Mouse (Mus musculus) embryonic facial prominence, embryonic 13.5 days (tissue): ENCODE measurements around the gene Ensa. TPM values are rescaled to one million over a fixed set of nuclear protein-coding genes. Genes with fewer than 3 reads are reported as not detected.
"Not testable (repeated sequence)": the region's sequence is repeated elsewhere in the genome, so short reads cannot be mapped to it uniquely, and the experiment has no call there.

ENCODE experiments used
- ATAC-seq: fragments of 200-750 bp; cut with Nextera tagmentation; 2 replicates; pipeline ENCODE4 v1.8.0; 2017; ENCODE audit warnings: low read depth; ENCODE audit not compliant: insufficient number of reproducible peaks, insufficient read depth, low FRiP score, low TSS enrichment
- H3K27ac ChIP-seq: fragments of 300-500 bp; sonication (generic); 2 replicates; pipeline ENCODE4 v1.5.1; 2015; ENCODE audit warnings: moderate library complexity, mild to moderate bottlenecking, inconsistent platforms
- H3K27me3 ChIP-seq: fragments of 300-500 bp; sonication (generic); 2 replicates; pipeline ENCODE4 v1.6.1; 2015; ENCODE audit warnings: mild to moderate bottlenecking, inconsistent platforms
- H3K36me3 ChIP-seq: fragments of 300-500 bp; sonication (generic); 2 replicates; pipeline ENCODE4 v1.6.1; 2015; ENCODE audit warnings: mild to moderate bottlenecking, inconsistent platforms
- H3K4me1 ChIP-seq: fragments of 300-500 bp; sonication (generic); 2 replicates; pipeline ENCODE4 v1.6.1; 2015; ENCODE audit warnings: inconsistent platforms
- H3K4me2 ChIP-seq: fragments of 300-500 bp; sonication (generic); 2 replicates; pipeline ENCODE4 v1.6.1; 2015; ENCODE audit warnings: moderate library complexity, mild to moderate bottlenecking, inconsistent platforms
- H3K4me3 ChIP-seq: fragments of 300-500 bp; sonication (generic); 2 replicates; pipeline ENCODE4 v1.5.1; 2015; ENCODE audit warnings: mild to moderate bottlenecking, inconsistent platforms
- H3K9ac ChIP-seq: fragments of 300-500 bp; sonication (generic); 2 replicates; pipeline ENCODE4 v1.6.1; 2015; ENCODE audit warnings: mild to moderate bottlenecking, inconsistent platforms
- H3K9me3 ChIP-seq: fragments of 300-500 bp; sonication (generic); 2 replicates; pipeline ENCODE4 v1.6.1; 2016; ENCODE audit warnings: inconsistent platforms
- WGBS: fragments of 180-500 bp; shearing (Covaris S2); methylation state at CpG from one replicate; pipeline ENCODE4 v1.1.7; 2015; ENCODE audit warnings: mixed read lengths; 5-methylcytosine and 5-hydroxymethylcytosine counted together
- polyA plus RNA-seq: library from polyadenylated mRNA; unstranded; fragments of >200 nt; fragmentation: Nextera tagmentation; extraction: Ambion mirVana; gene quantifications from 2 replicates; pipeline ENCODE4 v1.2.1, GENCODE M21; 2015

Ensa gene
- polyA plus RNA-seq, 1 experiment from 2014 or later, result 88.5 TPM

GRCm38 (mm10) chr3:95623551-95623950 lies 1.2 kb upstream of the Ensa start:
- WGBS, result 80% methylated on average over 2 of the region's 2 CpGs
- H3K27ac ChIP-seq, result no peak overlapping the region

DNA sequence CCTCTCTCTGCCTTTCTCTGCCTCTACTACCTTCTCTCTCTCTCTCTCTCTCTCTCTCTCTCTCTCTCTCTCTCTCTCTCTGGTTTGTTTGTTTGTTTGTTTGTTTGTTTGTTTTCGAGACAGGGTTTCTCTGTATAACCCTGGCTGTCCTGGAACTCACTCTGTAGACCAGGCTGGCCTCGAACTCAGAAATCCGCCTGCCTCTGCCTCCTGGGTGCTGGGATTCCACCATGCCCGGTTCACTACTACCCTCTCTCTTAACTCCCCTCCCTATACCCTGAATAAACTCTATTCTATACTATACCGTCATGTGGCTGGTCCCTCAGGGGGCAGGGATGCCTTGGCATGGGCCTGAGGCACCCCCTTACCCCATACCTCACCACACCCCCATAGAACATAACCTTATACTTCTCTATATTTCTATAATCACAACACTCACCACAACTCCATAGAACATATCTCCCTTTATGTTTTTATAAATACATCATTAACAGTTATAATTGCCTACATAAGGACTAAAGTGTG lies 740 bp upstream of the Ensa start:
- H3K9me3 ChIP-seq, ATAC-seq, H3K27me3 ChIP-seq: not testable (repeated sequence)
- Histone ChIP-seq H3K4me2 (peak overlapping the region; percentile 58), H3K27ac (peak overlapping the region; percentile 88), H3K36me3 (peaks cover 41% of the 10 kb centered on the region), H3K9ac (peak overlapping the region; percentile 51; the same call in 1 of the 2 replicates), H3K4me3 (peak overlapping the region; percentile 67), H3K4me1 (peaks cover 14% of the 10 kb centered on the region)
- WGBS, result 67% methylated on average over 5 of the region's 5 CpGs

More at GRCm38 (mm10) chr3:95623551-95623950, 1.2 kb upstream of the Ensa start:
- Histone ChIP-seq H3K27me3 (no peaks in the 10 kb centered on the region), H3K4me1 (peaks cover 14% of the 10 kb centered on the region), H3K9ac (no peak overlapping the region), H3K36me3 (peaks cover 40% of the 10 kb centered on the region), H3K4me2 (no peak overlapping the region), H3K4me3 (no peak overlapping the region), H3K9me3 (no peaks in the 10 kb centered on the region)
- no peak for ATAC-seq

DNA sequence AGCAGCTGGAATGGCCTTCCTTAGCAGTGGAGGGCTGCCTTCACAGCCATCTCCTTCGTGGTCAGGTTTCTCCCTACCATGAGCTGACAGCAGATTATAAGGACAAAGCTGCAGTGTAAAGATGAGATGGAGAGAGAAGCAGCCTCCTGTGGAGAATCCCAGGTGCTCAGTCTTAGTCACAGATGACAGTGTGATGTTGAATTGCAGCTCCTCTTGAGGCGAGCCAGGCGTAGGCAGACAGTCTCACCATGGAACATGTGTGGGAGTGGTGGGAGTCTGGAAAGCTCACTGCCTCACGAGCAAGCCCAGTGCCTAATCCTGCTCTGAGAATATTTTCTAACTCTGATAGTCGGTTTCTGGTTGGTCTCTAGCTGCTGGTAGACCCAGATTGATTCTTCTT lies 3.0 kb downstream of the Ensa start:
- no peak overlapping the region for H3K4me3 ChIP-seq
- peaks cover 62% of the 10 kb centered on the region for H3K36me3 ChIP-seq
- ATAC-seq, result no peak
- H3K27ac ChIP-seq, result no peak overlapping the region
- H3K4me2 ChIP-seq, result no peak overlapping the region
- WGBS, result 93% methylated on average over 5 of the region's 5 CpGs
- H3K4me1 ChIP-seq, result peaks cover 14% of the 10 kb centered on the region
- no peaks in the 10 kb centered on the region for H3K27me3 ChIP-seq
- no peaks in the 10 kb centered on the region for H3K9me3 ChIP-seq
- no peak overlapping the region for H3K9ac ChIP-seq

- Histone ChIP-seq H3K9ac (no peak overlapping the region), H3K4me3 (no peak overlapping the region), H3K9me3 (no peaks in the 10 kb centered on the region), H3K36me3 (peaks cover 82% of the 10 kb centered on the region), H3K4me2 (no peak overlapping the region), H3K4me1 (peaks cover 9% of the 10 kb centered on the region), H3K27ac (no peak overlapping the region), H3K27me3 (no peaks in the 10 kb centered on the region)
- WGBS, result 83% methylated on average over 4 of the region's 4 CpGs
- no peak for ATAC-seq
Measured at GRCm38 (mm10) chr3:95629755-95630154, 5.0 kb downstream of the Ensa start.

DNA sequence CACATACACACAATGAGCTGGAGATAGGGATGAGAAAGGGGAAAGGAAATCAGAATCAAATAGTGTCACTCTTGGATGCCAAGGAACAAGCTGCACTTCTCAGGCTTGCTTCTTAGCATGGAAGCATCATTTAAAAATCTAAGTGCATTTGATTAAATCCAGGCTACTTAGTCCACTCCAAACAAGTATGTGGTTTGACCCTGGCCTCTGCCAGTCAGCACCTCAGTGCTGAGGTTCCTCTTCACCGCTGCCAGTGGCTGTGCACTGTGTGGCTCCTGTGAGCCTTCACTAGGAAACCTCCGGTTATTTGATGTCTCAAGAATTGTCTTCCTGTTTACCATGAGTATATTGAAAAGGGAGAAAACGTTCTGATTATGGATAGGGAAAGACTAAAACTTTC lies 6.1 kb downstream of the Ensa start:
- Histone ChIP-seq H3K36me3 (peaks cover 93% of the 10 kb centered on the region), H3K4me3 (no peak overlapping the region), H3K27me3 (no peaks in the 10 kb centered on the region), H3K4me1 (peaks cover 5% of the 10 kb centered on the region), H3K9ac (no peak overlapping the region), H3K27ac (no peak overlapping the region), H3K9me3 (no peaks in the 10 kb centered on the region), H3K4me2 (no peak overlapping the region)
- WGBS, result 75% methylated on average over 3 of the region's 3 CpGs
- ATAC-seq, result no peak

- H3K27me3 ChIP-seq, result no peaks in the 10 kb centered on the region
- H3K36me3 ChIP-seq, result peaks cover 97% of the 10 kb centered on the region
- H3K4me1 ChIP-seq, result peaks cover under 1% of the 10 kb centered on the region
- H3K4me3 ChIP-seq, result no peak overlapping the region
- ATAC-seq, result no peak
- WGBS, result 86% methylated on average over 6 of the region's 6 CpGs
- no peak overlapping the region for H3K4me2 ChIP-seq
- no peak overlapping the region for H3K9ac ChIP-seq
- no peaks in the 10 kb centered on the region for H3K9me3 ChIP-seq
- H3K27ac ChIP-seq, result no peak overlapping the region
Measured at GRCm38 (mm10) chr3:95631304-95631703, 6.5 kb downstream of the Ensa start.

DNA sequence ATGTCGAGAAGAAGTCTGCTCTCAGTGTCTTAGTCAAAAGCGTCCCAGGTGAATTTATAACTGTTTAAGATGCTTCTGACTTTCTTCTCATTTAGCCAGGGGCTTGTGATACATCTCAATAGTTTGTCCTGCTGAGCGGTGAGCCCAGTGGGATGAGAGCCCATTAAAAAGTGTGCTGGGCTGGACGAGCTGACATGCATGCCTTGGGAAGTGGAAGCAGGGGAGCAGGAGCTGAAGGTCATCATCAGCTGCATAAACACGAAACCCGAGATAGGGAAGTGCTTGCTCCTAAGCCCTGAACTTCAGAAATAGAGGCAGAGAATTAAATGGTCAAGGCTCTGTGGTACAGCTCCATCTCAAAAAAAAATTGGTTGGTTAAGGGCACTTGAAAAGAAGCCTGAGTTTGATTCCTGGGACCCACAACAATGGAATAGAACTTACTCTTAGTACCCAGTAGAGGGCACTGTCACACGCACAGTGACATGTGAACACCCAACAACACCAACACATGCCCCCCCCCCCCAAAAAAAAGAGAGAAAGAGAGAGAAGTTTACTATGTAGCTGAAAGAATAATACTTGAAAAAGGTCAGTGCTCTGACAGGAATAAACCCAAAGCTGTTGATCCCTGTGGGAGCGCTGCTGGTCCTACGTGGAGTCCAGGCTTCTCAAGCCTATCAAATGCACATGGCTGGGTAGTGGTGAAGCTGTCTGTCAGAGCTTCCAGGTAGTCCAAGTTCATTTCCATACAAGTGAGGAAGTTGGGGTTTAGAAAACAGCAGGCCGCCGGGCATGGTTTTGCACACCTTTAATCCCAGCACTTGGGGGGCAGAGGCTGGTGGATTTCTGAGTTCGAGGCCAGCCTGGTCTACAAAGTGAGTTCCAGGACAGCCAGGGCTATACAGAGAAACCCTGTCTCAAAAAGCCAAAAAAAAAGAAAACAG lies 8.1 kb downstream of the Ensa start:
- Histone ChIP-seq H3K9me3 (no peaks in the 10 kb centered on the region), H3K36me3 (peaks cover 98% of the 10 kb centered on the region), H3K4me1 (no peaks in the 10 kb centered on the region), H3K4me2 (no peak overlapping the region), H3K4me3 (no peak overlapping the region), H3K27me3 (no peaks in the 10 kb centered on the region), H3K27ac (no peak overlapping the region), H3K9ac (peak overlapping the region; percentile 27; the same call in 1 of the 2 replicates)
- 77% methylated on average over 12 of the region's 12 CpGs for WGBS
- ATAC-seq, result no peak

DNA sequence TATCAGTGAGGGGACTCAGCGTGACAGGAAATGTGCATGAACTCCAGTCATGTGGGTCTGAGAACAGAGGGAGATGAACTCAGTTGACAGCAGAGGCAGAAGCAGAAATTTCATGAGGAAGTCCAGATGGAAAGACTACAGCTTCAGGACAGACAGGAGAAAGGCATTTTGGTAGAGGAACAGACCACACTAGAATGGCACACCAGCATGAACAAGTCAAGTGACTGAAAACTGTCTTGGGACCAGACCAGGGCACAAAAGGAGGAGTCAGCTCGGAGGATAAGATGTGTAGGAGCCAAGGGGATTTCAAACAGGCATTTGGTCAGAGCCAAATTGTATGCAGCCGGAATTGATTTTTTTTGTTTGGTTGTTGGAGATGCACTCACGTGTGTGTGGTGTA lies 10.8 kb downstream of the Ensa start:
- H3K36me3 ChIP-seq, result peaks cover 87% of the 10 kb centered on the region
- no peak overlapping the region for H3K27ac ChIP-seq
- H3K4me2 ChIP-seq, result no peak overlapping the region
- H3K4me1 ChIP-seq, result no peaks in the 10 kb centered on the region
- H3K9ac ChIP-seq, result no peak overlapping the region
- ATAC-seq, result no peak
- no peaks in the 10 kb centered on the region for H3K27me3 ChIP-seq
- H3K9me3 ChIP-seq, result no peaks in the 10 kb centered on the region
- no peak overlapping the region for H3K4me3 ChIP-seq
- 64% methylated on average over 4 of the region's 4 CpGs for WGBS

- H3K36me3 ChIP-seq, result peaks cover 83% of the 10 kb centered on the region
Measured at GRCm38 (mm10) chr3:95636072-95636471, 11.3 kb downstream of the Ensa start.

DNA sequence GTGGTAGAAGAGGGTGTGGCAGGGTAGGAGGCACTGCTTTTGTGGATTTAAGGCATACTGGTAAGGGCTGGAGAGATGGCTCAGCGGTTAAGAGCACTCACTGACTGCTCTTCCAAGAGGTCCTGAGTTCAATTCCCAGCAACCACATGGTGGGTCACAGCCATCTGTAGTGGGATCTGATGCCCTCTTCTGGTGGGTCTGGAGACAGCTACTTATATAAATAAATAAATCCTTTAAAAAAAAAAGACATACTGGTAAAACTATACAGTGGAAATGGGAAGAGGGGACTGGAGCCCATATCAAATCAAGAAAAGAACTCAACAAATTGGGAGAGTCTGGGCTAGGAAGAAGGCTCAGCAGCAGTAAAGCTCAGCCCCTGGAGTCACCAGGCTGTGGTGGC lies 14.9 kb downstream of the Ensa start:
- WGBS, result 95% methylated on average over 1 of the region's 1 CpGs
- no peak overlapping the region for H3K4me3 ChIP-seq
- H3K27ac ChIP-seq, result no peak overlapping the region
- no peak overlapping the region for H3K9ac ChIP-seq
- no peak for ATAC-seq
- peaks cover 52% of the 10 kb centered on the region for H3K36me3 ChIP-seq
- no peaks in the 10 kb centered on the region for H3K27me3 ChIP-seq
- H3K4me1 ChIP-seq, result no peaks in the 10 kb centered on the region
- no peak overlapping the region for H3K4me2 ChIP-seq
- no peaks in the 10 kb centered on the region for H3K9me3 ChIP-seq

More at GRCm38 (mm10) chr3:95636072-95636471, 11.3 kb downstream of the Ensa start:
- H3K4me2 ChIP-seq, result no peak overlapping the region
- H3K9ac ChIP-seq, result no peak overlapping the region
- no peaks in the 10 kb centered on the region for H3K27me3 ChIP-seq
- no peak overlapping the region for H3K4me3 ChIP-seq
- H3K9me3 ChIP-seq, result no peaks in the 10 kb centered on the region
- H3K4me1 ChIP-seq, result no peaks in the 10 kb centered on the region
- WGBS, result 86% methylated on average over 4 of the region's 4 CpGs
- H3K27ac ChIP-seq, result no peak overlapping the region
- ATAC-seq, result no peak

DNA sequence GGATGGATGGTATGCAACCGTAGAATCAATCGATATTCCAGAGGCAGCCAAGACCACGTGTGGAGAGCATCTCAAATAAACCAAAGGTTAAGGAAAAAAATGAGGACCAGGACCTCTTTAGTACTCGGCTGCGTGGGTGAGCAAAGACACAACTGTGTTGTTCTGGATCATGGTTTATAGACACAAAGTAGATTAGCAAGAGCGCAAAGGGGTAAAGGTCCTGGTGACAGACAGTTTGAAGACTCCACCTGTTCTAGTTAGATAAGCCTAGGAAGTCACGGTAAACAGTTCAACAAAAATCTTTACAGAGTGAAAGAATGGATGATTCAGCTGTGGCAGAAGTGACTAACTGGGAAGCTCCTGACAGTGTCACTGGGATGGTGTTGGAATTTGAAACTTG lies 18.3 kb downstream of the Ensa start:
- H3K27ac ChIP-seq, result no peak overlapping the region
- peaks cover 20% of the 10 kb centered on the region for H3K36me3 ChIP-seq
- H3K4me1 ChIP-seq, result no peaks in the 10 kb centered on the region
- H3K9ac ChIP-seq, result no peak overlapping the region
- no peak for ATAC-seq
- no peaks in the 10 kb centered on the region for H3K9me3 ChIP-seq
- H3K27me3 ChIP-seq, result no peaks in the 10 kb centered on the region
- 86% methylated on average over 7 of the region's 7 CpGs for WGBS
- no peak overlapping the region for H3K4me2 ChIP-seq
- no peak overlapping the region for H3K4me3 ChIP-seq
